Mouse (Mus musculus): ENCODE data around the gene Fbxo42. TPM values are rescaled to one million over a fixed set of nuclear protein-coding genes. Genes with fewer than 3 reads are reported as not detected.
A peak's percentile ranks its signal among the peaks of the same experiment; 100 is the strongest.

Fbxo42 gene
- polyA plus RNA-seq, 1 experiment = 9.1 TPM

- Histone ChIP-seq H3K36me3 (replicated peaks; ENCODE audit: low read length) (no peaks in the 10 kb centered on the region), H3K9me3 (no peaks in the 10 kb centered on the region), H3K4me3 (replicated peaks) (no peak overlapping the region), H3K4me1 (peaks cover 31% of the 10 kb centered on the region), H3K27me3 (replicated peaks) (peaks cover 99% of the 10 kb centered on the region)
- no peak for TF ChIP-seq FLI1 (IDR thresholded peaks at IDR 0.05; ENCODE audit: low read length)
- no peak for TF ChIP-seq GATA1 (IDR thresholded peaks at IDR 0.05; ENCODE audit: borderline replicate concordance, low read length)
Observed at GRCm38 (mm10) chr4:141244401-141244800, 96.7 kb downstream of the Fbxo42 start.

GRCm38 (mm10) chr4:141244931-141245425, 97.3 kb downstream of the Fbxo42 start:
- Histone ChIP-seq H3K4me1 (peaks cover 25% of the 10 kb centered on the region), H3K27me3 (replicated peaks) (peaks cover 95% of the 10 kb centered on the region), H3K9me3 (no peaks in the 10 kb centered on the region), H3K36me3 (replicated peaks; ENCODE audit: low read length) (no peaks in the 10 kb centered on the region), H3K4me3 (replicated peaks) (no peak overlapping the region)
- TF ChIP-seq GATA1 (IDR thresholded peaks at IDR 0.05; ENCODE audit: borderline replicate concordance, low read length) (no peak), FLI1 (IDR thresholded peaks at IDR 0.05; ENCODE audit: low read length) (no peak)

- no peaks in the 10 kb centered on the region for H3K36me3 ChIP-seq (replicated peaks; ENCODE audit: low read length)
- no peak for TF ChIP-seq GATA1 (IDR thresholded peaks at IDR 0.05; ENCODE audit: borderline replicate concordance, low read length)
- peaks cover 92% of the 10 kb centered on the region for H3K27me3 ChIP-seq (replicated peaks)
- H3K9me3 ChIP-seq = no peaks in the 10 kb centered on the region
- no peak overlapping the region for H3K4me3 ChIP-seq (replicated peaks)
- H3K4me1 ChIP-seq = peaks cover 15% of the 10 kb centered on the region
Observed at GRCm38 (mm10) chr4:141246089-141246997, 98.6 kb downstream of the Fbxo42 start.

GRCm38 (mm10) chr4:141246998-141247350, 99.3 kb downstream of the Fbxo42 start:
- no peak for TF ChIP-seq GATA1 (IDR thresholded peaks at IDR 0.05; ENCODE audit: borderline replicate concordance, low read length)
- TF ChIP-seq FLI1 (IDR thresholded peaks at IDR 0.05; ENCODE audit: low read length) = no peak
- no peaks in the 10 kb centered on the region for H3K36me3 ChIP-seq (replicated peaks; ENCODE audit: low read length)
- H3K4me3 ChIP-seq (replicated peaks) = no peak overlapping the region
- H3K27me3 ChIP-seq (replicated peaks) = peaks cover 90% of the 10 kb centered on the region
- no peaks in the 10 kb centered on the region for H3K9me3 ChIP-seq
- peaks cover 15% of the 10 kb centered on the region for H3K4me1 ChIP-seq

- Histone ChIP-seq H3K4me1 (peaks cover 15% of the 10 kb centered on the region), H3K36me3 (replicated peaks; ENCODE audit: low read length) (no peaks in the 10 kb centered on the region), H3K27me3 (replicated peaks) (peaks cover 85% of the 10 kb centered on the region), H3K4me3 (replicated peaks) (peak overlapping the region; percentile 81), H3K9me3 (no peaks in the 10 kb centered on the region)
- no peak for TF ChIP-seq FLI1 (IDR thresholded peaks at IDR 0.05; ENCODE audit: low read length)
- no peak for TF ChIP-seq GATA1 (IDR thresholded peaks at IDR 0.05; ENCODE audit: borderline replicate concordance, low read length)
Observed at GRCm38 (mm10) chr4:141247776-141248613, 100.3 kb downstream of the Fbxo42 start.

GRCm38 (mm10) chr4:141248614-141248978, 100.9 kb downstream of the Fbxo42 start:
- TF ChIP-seq FLI1 (IDR thresholded peaks at IDR 0.05; ENCODE audit: low read length) = no peak
- TF ChIP-seq GATA1 (IDR thresholded peaks at IDR 0.05; ENCODE audit: borderline replicate concordance, low read length) = no peak
- Histone ChIP-seq H3K9me3 (no peaks in the 10 kb centered on the region), H3K27me3 (replicated peaks) (peaks cover 83% of the 10 kb centered on the region), H3K4me1 (peaks cover 15% of the 10 kb centered on the region), H3K4me3 (replicated peaks) (no peak overlapping the region), H3K36me3 (replicated peaks; ENCODE audit: low read length) (no peaks in the 10 kb centered on the region)

- no peaks in the 10 kb centered on the region for H3K9me3 ChIP-seq
- no peak for TF ChIP-seq FLI1 (IDR thresholded peaks at IDR 0.05; ENCODE audit: low read length)
- H3K27me3 ChIP-seq (replicated peaks) = peaks cover 83% of the 10 kb centered on the region
- H3K4me3 ChIP-seq (replicated peaks) = no peak overlapping the region
- H3K36me3 ChIP-seq (replicated peaks; ENCODE audit: low read length) = no peaks in the 10 kb centered on the region
- H3K4me1 ChIP-seq = peaks cover 15% of the 10 kb centered on the region
Observed at GRCm38 (mm10) chr4:141249383-141249782, 101.7 kb downstream of the Fbxo42 start.

GRCm38 (mm10) chr4:141251071-141251470, 103.4 kb downstream of the Fbxo42 start:
- Histone ChIP-seq H3K4me3 (replicated peaks) (no peak overlapping the region), H3K27me3 (replicated peaks) (peaks cover 77% of the 10 kb centered on the region), H3K4me1 (peaks cover 15% of the 10 kb centered on the region), H3K9me3 (no peaks in the 10 kb centered on the region), H3K36me3 (replicated peaks; ENCODE audit: low read length) (no peaks in the 10 kb centered on the region)
- TF ChIP-seq FLI1 (IDR thresholded peaks at IDR 0.05; ENCODE audit: low read length) = no peak
- no peak for TF ChIP-seq GATA1 (IDR thresholded peaks at IDR 0.05; ENCODE audit: borderline replicate concordance, low read length)

- Histone ChIP-seq H3K27me3 (replicated peaks) (peaks cover 70% of the 10 kb centered on the region), H3K4me1 (peaks cover 9% of the 10 kb centered on the region), H3K9me3 (peaks cover 5% of the 10 kb centered on the region), H3K36me3 (replicated peaks; ENCODE audit: low read length) (no peaks in the 10 kb centered on the region), H3K4me3 (replicated peaks) (no peak overlapping the region)
- TF ChIP-seq FLI1 (IDR thresholded peaks at IDR 0.05; ENCODE audit: low read length) (no peak), GATA1 (IDR thresholded peaks at IDR 0.05; ENCODE audit: borderline replicate concordance, low read length) (no peak)
Observed at GRCm38 (mm10) chr4:141252641-141253040, 104.9 kb downstream of the Fbxo42 start.

Other genes with a start within 250 kb of the Fbxo42 start
- gene Padi2, start 241.6 kb upstream of the Fbxo42 start, polyA plus RNA-seq (2012; ENCODE audit: insufficient read depth, low replicate concordance) = 3.3 and 3.8 TPM in 2 replicates
- gene Sdhb, start 186.7 kb upstream of the Fbxo42 start, polyA plus RNA-seq (2012; ENCODE audit: insufficient read depth, low replicate concordance) = 129 and 181 TPM in 2 replicates
- 373 and 691 TPM in 2 replicates for gene Atp13a2, start 161.0 kb upstream of the Fbxo42 start, polyA plus RNA-seq (2012; ENCODE audit: insufficient read depth, low replicate concordance)
- not detected in 2 replicates for gene Mfap2, start 137.5 kb upstream of the Fbxo42 start, polyA plus RNA-seq (2012; ENCODE audit: insufficient read depth, low replicate concordance)
- gene Crocc, start 87.4 kb upstream of the Fbxo42 start, polyA plus RNA-seq (2012; ENCODE audit: insufficient read depth, low replicate concordance) = 4.0 and 4.2 TPM in 2 replicates
- gene Necap2, start 69.6 kb upstream of the Fbxo42 start, polyA plus RNA-seq (2012; ENCODE audit: insufficient read depth, low replicate concordance) = 110 and 207 TPM in 2 replicates
- gene Spata21, start 59.6 kb upstream of the Fbxo42 start, polyA plus RNA-seq (2012; ENCODE audit: insufficient read depth, low replicate concordance) = not detected in 2 replicates
- gene Szrd1, start 8.1 kb upstream of the Fbxo42 start, polyA plus RNA-seq (2012; ENCODE audit: insufficient read depth, low replicate concordance) = 136 and 184 TPM in 2 replicates
- not detected in 2 replicates for gene Rsg1, start 66.0 kb downstream of the Fbxo42 start, polyA plus RNA-seq (2012; ENCODE audit: insufficient read depth, low replicate concordance)
- 0.64 TPM in 1 of 2 replicates, not detected in the other for gene Arhgef19, start 91.6 kb downstream of the Fbxo42 start, polyA plus RNA-seq (2012; ENCODE audit: insufficient read depth, low replicate concordance)
- gene Epha2, start 153.3 kb downstream of the Fbxo42 start, polyA plus RNA-seq (2012; ENCODE audit: insufficient read depth, low replicate concordance) = not detected in 2 replicates
- not detected in 2 replicates for gene Fam131c, start 220.3 kb downstream of the Fbxo42 start, polyA plus RNA-seq (2012; ENCODE audit: insufficient read depth, low replicate concordance)

Measured in megakaryocyte, embryonic 14.5 days (primary cell).